Mouse (Mus musculus) testis, adult 2 months (tissue): ENCODE results near the gene Tubgcp6. TPM values are rescaled to one million over a fixed set of nuclear protein-coding genes. Genes with fewer than 3 reads are reported as not detected.

Source experiments
- H3K27ac ChIP-seq: fragments of 200-500 bp; 2 replicates; pipeline ENCODE4 v1.5.1; 2012; ENCODE audit warnings: low read depth, low read length; ENCODE audit not compliant: control insufficient read depth, insufficient read depth
- H3K27me3 ChIP-seq: fragments of 200-500 bp; 2 replicates; pipeline ENCODE4 v1.6.1; 2012; ENCODE audit warnings: mild to moderate bottlenecking, low read length, moderate library complexity; ENCODE audit not compliant: control insufficient read depth, insufficient read depth
- H3K36me3 ChIP-seq: fragments of 200-500 bp; 2 replicates; pipeline ENCODE4 v1.6.1; 2012; ENCODE audit warnings: mild to moderate bottlenecking, low read length; ENCODE audit not compliant: control insufficient read depth, insufficient read depth
- H3K4me1 ChIP-seq: fragments of 200-500 bp; 2 replicates; pipeline ENCODE4 v1.6.1; 2012; ENCODE audit warnings: low read length; ENCODE audit not compliant: control insufficient read depth, insufficient read depth
- H3K4me3 ChIP-seq: fragments of 200-500 bp; 2 replicates; pipeline ENCODE4 v1.5.1; 2012; ENCODE audit warnings: low read depth, mild to moderate bottlenecking, low read length, moderate library complexity, mixed read lengths; ENCODE audit not compliant: control insufficient read depth
- CTCF ChIP-seq: fragments of 200-500 bp; IDR thresholded peaks from 2 replicates; pipeline ENCODE4 v1.5.1; 2012; ENCODE audit warnings: low read depth, mild to moderate bottlenecking, inconsistent platforms, low read length, moderate library complexity; ENCODE audit not compliant: control insufficient read depth, insufficient read depth, insufficient replicate concordance
- POLR2A ChIP-seq: fragments of 200-500 bp; IDR thresholded peaks from 2 replicates; pipeline ENCODE4 v1.6.1; 2012; ENCODE audit warnings: low read depth, mild to moderate bottlenecking, inconsistent platforms, low read length, moderate library complexity; ENCODE audit not compliant: control insufficient read depth
- polyA plus RNA-seq: library from polyadenylated mRNA; depleted of rRNA; stranded (reverse); fragments of >200 nt; gene quantifications from 2 replicates; pipeline ENCODE4 v1.2.3, GENCODE M21; 2012

Gene Tubgcp6
- polyA plus RNA-seq, 1 experiment = 9.9 TPM

DNA sequence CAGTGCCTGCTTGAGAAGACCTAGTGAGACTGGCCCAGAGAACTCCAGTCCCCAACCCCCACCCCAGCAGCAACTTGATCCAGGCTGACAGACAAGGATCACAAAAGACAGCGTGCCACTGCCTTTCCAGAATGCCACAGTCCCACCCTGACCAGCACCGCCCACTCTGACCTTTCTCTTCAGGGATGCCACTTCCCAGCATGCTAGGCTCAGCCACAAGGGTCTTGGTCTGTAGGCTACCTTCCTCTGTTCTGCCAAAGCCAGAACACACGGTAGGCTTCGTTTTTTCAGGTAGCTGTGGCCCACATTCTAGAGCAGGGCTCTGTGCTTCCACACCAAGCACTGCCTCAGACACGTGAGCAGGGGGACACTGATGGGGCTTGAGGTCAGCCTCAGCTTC lies 20.3 kb downstream of the Tubgcp6 start:
- H3K4me3 ChIP-seq = no peak overlapping the region
- H3K4me1 ChIP-seq = no peaks in the 10 kb centered on the region
- H3K27me3 ChIP-seq = no peaks in the 10 kb centered on the region
- TF ChIP-seq POLR2A (no peak), CTCF (no peak)
- peaks cover 4% of the 10 kb centered on the region for H3K36me3 ChIP-seq
- H3K27ac ChIP-seq = no peak overlapping the region

DNA sequence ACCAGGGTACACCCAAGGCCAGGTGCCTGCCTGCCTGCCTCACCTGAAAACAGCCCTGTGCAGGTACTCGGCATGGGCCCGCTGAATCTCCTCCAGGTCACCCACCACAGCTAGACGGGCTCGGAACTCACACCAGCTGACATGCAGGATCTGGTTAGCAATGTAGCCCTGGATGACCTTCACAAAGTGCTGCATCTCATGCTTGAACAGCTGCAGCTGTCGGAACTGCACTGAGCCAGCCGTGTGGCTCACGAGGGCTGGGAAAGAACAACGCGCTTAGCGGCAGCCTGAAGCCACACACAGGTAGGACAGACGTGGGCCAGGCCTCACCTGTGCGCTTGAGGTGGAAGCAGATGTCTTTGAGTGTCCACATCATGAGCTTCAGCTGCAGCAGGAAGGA lies 22.1 kb downstream of the Tubgcp6 start:
- Histone ChIP-seq H3K27me3 (no peaks in the 10 kb centered on the region), H3K36me3 (peaks cover 4% of the 10 kb centered on the region), H3K27ac (no peak overlapping the region), H3K4me3 (no peak overlapping the region), H3K4me1 (no peaks in the 10 kb centered on the region)
- no peak for TF ChIP-seq CTCF
- no peak for TF ChIP-seq POLR2A

DNA sequence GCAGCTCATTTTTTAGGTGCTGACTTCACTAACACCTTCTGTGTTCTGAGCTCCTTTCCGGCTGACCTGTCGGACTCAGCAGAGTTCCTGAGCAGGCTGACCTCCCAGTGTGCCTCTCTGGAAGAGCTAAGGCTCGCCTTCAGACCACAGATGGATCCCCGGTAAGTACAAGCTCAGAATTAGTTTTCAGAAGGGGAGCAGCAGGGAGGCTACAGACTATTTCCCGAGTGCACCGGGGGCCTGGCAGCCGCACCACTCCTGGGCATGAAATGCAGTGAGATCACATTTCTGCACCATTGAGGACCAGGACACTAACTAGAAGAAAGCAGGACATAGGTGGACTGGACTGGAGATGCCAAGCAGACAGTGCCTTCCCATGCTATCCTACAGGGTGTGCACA lies 24.3 kb downstream of the Tubgcp6 start:
- no peaks in the 10 kb centered on the region for H3K4me1 ChIP-seq
- TF ChIP-seq CTCF (no peak), POLR2A (no peak)
- peaks cover 5% of the 10 kb centered on the region for H3K36me3 ChIP-seq
- no peaks in the 10 kb centered on the region for H3K27me3 ChIP-seq
- H3K27ac ChIP-seq = no peak overlapping the region
- H3K4me3 ChIP-seq = no peak overlapping the region

GRCm38 (mm10) chr15:89097450-89097849 lies 25.5 kb downstream of the Tubgcp6 start:
- no peak for TF ChIP-seq CTCF
- no peak for TF ChIP-seq POLR2A
- no peak overlapping the region for H3K27ac ChIP-seq
- H3K36me3 ChIP-seq = peaks cover 5% of the 10 kb centered on the region
- H3K27me3 ChIP-seq = no peaks in the 10 kb centered on the region
- H3K4me3 ChIP-seq = no peak overlapping the region
- no peaks in the 10 kb centered on the region for H3K4me1 ChIP-seq

GRCm38 (mm10) chr15:89092181-89092580 lies 30.7 kb downstream of the Tubgcp6 start:
- TF ChIP-seq CTCF (no peak), POLR2A (no peak)
- Histone ChIP-seq H3K27ac (no peak overlapping the region), H3K4me3 (no peak overlapping the region), H3K27me3 (no peaks in the 10 kb centered on the region), H3K4me1 (peaks cover 7% of the 10 kb centered on the region), H3K36me3 (peaks cover 1% of the 10 kb centered on the region)

DNA sequence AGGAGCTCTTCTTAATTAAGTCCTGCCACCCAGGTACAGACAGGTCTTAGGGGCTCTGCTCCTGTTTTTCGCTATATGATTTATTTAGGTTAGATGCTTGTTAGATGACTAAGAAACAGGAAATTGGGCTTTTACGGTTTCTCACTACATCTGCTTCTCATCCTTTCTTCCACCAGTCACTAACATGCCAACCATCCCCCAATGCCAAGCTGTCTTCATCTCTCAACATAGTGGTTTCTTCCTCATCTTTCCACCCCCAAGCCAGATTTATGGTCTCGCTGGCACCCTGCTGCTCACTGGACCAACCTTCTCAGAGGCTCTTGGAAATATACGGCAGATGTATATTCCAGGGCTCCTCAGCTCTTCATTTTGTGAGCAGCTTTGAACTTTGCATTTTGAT lies 32.2 kb downstream of the Tubgcp6 start:
- H3K36me3 ChIP-seq = peaks cover 1% of the 10 kb centered on the region
- H3K4me3 ChIP-seq = no peak overlapping the region
- no peaks in the 10 kb centered on the region for H3K27me3 ChIP-seq
- peaks cover 7% of the 10 kb centered on the region for H3K4me1 ChIP-seq
- H3K27ac ChIP-seq = no peak overlapping the region
- TF ChIP-seq CTCF (no peak), POLR2A (no peak)

GRCm38 (mm10) chr15:89089248-89090051 lies 33.5 kb downstream of the Tubgcp6 start:
- H3K27ac ChIP-seq = peak overlapping the region; percentile 52
- H3K36me3 ChIP-seq = no peaks in the 10 kb centered on the region; the same call in 1 of the 2 replicates
- peak overlapping the region; percentile 83 for H3K4me3 ChIP-seq
- H3K27me3 ChIP-seq = no peaks in the 10 kb centered on the region
- no peak for TF ChIP-seq POLR2A
- no peak for TF ChIP-seq CTCF
- H3K4me1 ChIP-seq = peaks cover 7% of the 10 kb centered on the region

- TF ChIP-seq POLR2A (peak; percentile 84), CTCF (no peak)
- no peaks in the 10 kb centered on the region for H3K36me3 ChIP-seq
- H3K27me3 ChIP-seq = no peaks in the 10 kb centered on the region
- peak within 1 kb of the TSS; percentile 83 for H3K4me3 ChIP-seq
- peak within 1 kb of the TSS; percentile 52 for H3K27ac ChIP-seq
- H3K4me1 ChIP-seq = peaks cover 7% of the 10 kb centered on the region
These were observed 34.2 kb downstream of the Tubgcp6 start, which contains the start of gene Selenoo for GRCm38 (mm10) chr15:89088607-89089247. Gene Selenoo, plus strand, starts transcription at chr15:89089084.
